Mouse (Mus musculus) liver, postnatal 0 days (tissue): ENCODE measurements around the gene Lmbrd2.

Experiments used
- CTCF ChIP-seq: sonication (generic); IDR thresholded peaks from 2 replicates; pipeline ENCODE4 v1.5.1; 2016; ENCODE audit warnings: antibody characterized with exemption, low read depth
- EP300 ChIP-seq: IDR thresholded peaks from 2 replicates; pipeline ENCODE4 v1.6.1; 2016; ENCODE audit warnings: antibody characterized with exemption, low read depth, mild to moderate bottlenecking

DNA sequence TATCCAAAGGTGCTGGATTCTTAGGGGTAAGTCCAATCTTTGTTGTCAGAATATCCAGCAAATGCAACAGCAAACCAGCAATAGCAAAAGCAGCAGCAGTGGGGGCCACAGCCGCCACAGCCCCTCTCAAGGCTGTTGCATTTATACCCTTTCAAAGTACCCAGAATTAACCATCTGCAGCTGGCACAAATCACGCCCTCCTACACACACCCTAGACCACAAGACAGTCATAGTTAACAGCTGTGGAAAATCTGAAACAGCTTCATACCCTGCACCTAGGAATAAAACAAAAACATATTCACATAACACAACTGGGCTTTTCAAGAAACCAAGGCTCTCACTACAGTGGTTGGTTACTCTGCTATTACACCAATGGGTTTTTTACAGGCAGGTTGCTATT, 49.4 kb downstream of the Lmbrd2 start:
- TF ChIP-seq CTCF (no peak), EP300 (no peak)
